Mouse (Mus musculus) v-Abl transformed pro-B cells (cell line): ENCODE results near the gene Cdc25a.

Experiments used
- in situ Hi-C, 2 experiments: fragments of 400-800 bp; cut with MboI; formaldehyde crosslinking; loops; one replicate each; pipeline ENCODE4 v1.15.1; 2025; ENCODE audit not compliant: unreplicated experiment in 2 of 2

Cdc25a gene

GRCm38 (mm10) chr9:109930063-109930462, 54.7 kb downstream of the Cdc25a start:
- in situ Hi-C loops, result no loop called here

GRCm38 (mm10) chr9:109930752-109931151, 55.4 kb downstream of the Cdc25a start:
- in situ Hi-C loops, result no loop called here

- in situ Hi-C loops, result no loop called here
Observed at GRCm38 (mm10) chr9:109931257-109932171, 56.1 kb downstream of the Cdc25a start, which contains the start of gene Map4. Gene Map4 (plus strand): TSS chr9:109931460.

GRCm38 (mm10) chr9:109932361-109932755, 57.0 kb downstream of the Cdc25a start:
- in situ Hi-C loops, result no loop called here

GRCm38 (mm10) chr9:109932756-109933375, 57.5 kb downstream of the Cdc25a start:
- in situ Hi-C loops, result no loop called here

- in situ Hi-C loops, result no loop called here
Observed at GRCm38 (mm10) chr9:109939401-109939800, 64.0 kb downstream of the Cdc25a start.

GRCm38 (mm10) chr9:109942796-109943195, 67.4 kb downstream of the Cdc25a start:
- in situ Hi-C loops, result no loop called here
